Mouse (Mus musculus): ENCODE results near the gene Vash1. TPM values are rescaled to one million over a fixed set of nuclear protein-coding genes. Genes with fewer than 3 reads are reported as not detected.
A peak's percentile ranks its signal among the peaks of the same experiment; 100 is the strongest.

Gene Vash1
- 0.50 and 0.72 TPM in 2 replicates for polyA plus RNA-seq (2012; ENCODE audit: insufficient read depth, insufficient read length, missing spikeins)

- Histone ChIP-seq H3K27ac (ENCODE audit: insufficient read depth, low read depth, low read length) (no peak within 1 kb of the TSS), H3K4me3 (ENCODE audit: insufficient read depth, low read length) (peak within 1 kb of the TSS; percentile 84), H3K4me1 (ENCODE audit: control insufficient read depth, insufficient read depth, low read length) (peaks cover 6% of the 10 kb centered on the region)
- no peak for TF ChIP-seq POLR2A (IDR thresholded peaks at IDR 0.05; ENCODE audit: borderline replicate concordance, low read depth, low read length)
- TF ChIP-seq CTCF (IDR thresholded peaks at IDR 0.05; ENCODE audit: low read depth, low read length): no peak
These were observed at the start of gene Vash1 for GRCm38 (mm10) chr12:86678591-86679545. TSS of gene Vash1 (plus strand) at chr12:86678700.

GRCm38 (mm10) chr12:86628783-86629172, 49.7 kb upstream of the Vash1 start:
- Histone ChIP-seq H3K4me1 (ENCODE audit: control insufficient read depth, insufficient read depth, low read length) (no peaks in the 10 kb centered on the region), H3K27ac (ENCODE audit: insufficient read depth, low read depth, low read length) (no peak overlapping the region), H3K4me3 (ENCODE audit: insufficient read depth, low read length) (no peak overlapping the region)
- no peak for TF ChIP-seq POLR2A (IDR thresholded peaks at IDR 0.05; ENCODE audit: borderline replicate concordance, low read depth, low read length)
- no peak for TF ChIP-seq CTCF (IDR thresholded peaks at IDR 0.05; ENCODE audit: low read depth, low read length)

- no peak for TF ChIP-seq CTCF (IDR thresholded peaks at IDR 0.05; ENCODE audit: low read depth, low read length)
- no peak for TF ChIP-seq POLR2A (IDR thresholded peaks at IDR 0.05; ENCODE audit: borderline replicate concordance, low read depth, low read length)
- no peak overlapping the region for H3K4me3 ChIP-seq (ENCODE audit: insufficient read depth, low read length)
- H3K4me1 ChIP-seq (ENCODE audit: control insufficient read depth, insufficient read depth, low read length): no peaks in the 10 kb centered on the region
- no peak overlapping the region for H3K27ac ChIP-seq (ENCODE audit: insufficient read depth, low read depth, low read length)
These were observed 36.7 kb upstream of the Vash1 start for GRCm38 (mm10) chr12:86641763-86642162.

- H3K27ac ChIP-seq (ENCODE audit: insufficient read depth, low read depth, low read length): no peak overlapping the region
- H3K4me1 ChIP-seq (ENCODE audit: control insufficient read depth, insufficient read depth, low read length): no peaks in the 10 kb centered on the region
- no peak overlapping the region for H3K4me3 ChIP-seq (ENCODE audit: insufficient read depth, low read length)
- no peak for TF ChIP-seq POLR2A (IDR thresholded peaks at IDR 0.05; ENCODE audit: borderline replicate concordance, low read depth, low read length)
- TF ChIP-seq CTCF (IDR thresholded peaks at IDR 0.05; ENCODE audit: low read depth, low read length): no peak
These were observed 33.8 kb upstream of the Vash1 start for GRCm38 (mm10) chr12:86644512-86645273.

GRCm38 (mm10) chr12:86645494-86645893, 33.0 kb upstream of the Vash1 start:
- TF ChIP-seq POLR2A (IDR thresholded peaks at IDR 0.05; ENCODE audit: borderline replicate concordance, low read depth, low read length) (no peak), CTCF (IDR thresholded peaks at IDR 0.05; ENCODE audit: low read depth, low read length) (no peak)
- H3K4me1 ChIP-seq (ENCODE audit: control insufficient read depth, insufficient read depth, low read length): no peaks in the 10 kb centered on the region

DNA sequence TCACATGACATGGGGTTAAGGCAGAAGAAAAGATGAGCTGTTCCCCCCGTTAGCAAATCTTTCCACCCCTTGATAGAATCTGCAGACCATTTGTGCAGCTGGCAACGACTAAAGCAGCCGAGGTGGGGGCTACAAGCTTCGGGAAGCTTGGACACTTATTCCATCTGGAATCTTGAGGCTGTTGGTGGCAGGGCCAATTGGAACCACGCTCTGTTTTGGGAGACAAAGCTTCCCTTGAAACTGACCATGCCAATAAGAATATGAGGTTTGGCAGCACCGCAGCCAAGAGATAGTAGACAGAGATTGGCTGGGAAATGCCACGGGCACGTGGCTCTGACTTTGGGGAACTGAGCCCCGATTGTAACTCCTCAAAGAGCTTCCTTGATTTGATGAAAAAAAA, 31.7 kb upstream of the Vash1 start:
- no peak overlapping the region for H3K4me3 ChIP-seq (ENCODE audit: insufficient read depth, low read length)
- TF ChIP-seq POLR2A (IDR thresholded peaks at IDR 0.05; ENCODE audit: borderline replicate concordance, low read depth, low read length) (no peak), CTCF (IDR thresholded peaks at IDR 0.05; ENCODE audit: low read depth, low read length) (no peak)
- peaks cover 5% of the 10 kb centered on the region for H3K4me1 ChIP-seq (ENCODE audit: control insufficient read depth, insufficient read depth, low read length)
- H3K27ac ChIP-seq (ENCODE audit: insufficient read depth, low read depth, low read length): no peak overlapping the region

More at GRCm38 (mm10) chr12:86645494-86645893, 33.0 kb upstream of the Vash1 start:
- Histone ChIP-seq H3K27ac (ENCODE audit: insufficient read depth, low read depth, low read length) (no peak overlapping the region), H3K4me3 (ENCODE audit: insufficient read depth, low read length) (no peak overlapping the region)

DNA sequence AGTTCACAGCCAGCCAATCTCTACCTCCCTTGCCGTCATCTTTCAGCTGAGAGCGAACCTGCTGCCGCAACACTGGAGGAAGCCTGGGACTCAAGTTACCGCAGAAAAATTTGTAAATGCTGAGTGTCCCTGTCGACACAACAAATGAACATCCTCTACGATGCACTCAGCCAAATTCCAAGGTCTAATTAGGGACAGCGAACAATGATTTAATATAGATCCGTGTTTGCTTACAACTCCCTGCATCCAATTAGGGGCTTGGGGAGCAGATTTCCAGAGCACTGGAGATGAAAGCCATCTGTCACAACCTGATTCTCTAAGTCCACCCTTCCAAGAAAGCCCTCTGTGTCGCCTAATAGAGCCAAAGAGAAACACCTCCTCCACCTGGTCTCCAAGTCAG, 31.2 kb upstream of the Vash1 start:
- TF ChIP-seq POLR2A (IDR thresholded peaks at IDR 0.05; ENCODE audit: borderline replicate concordance, low read depth, low read length) (no peak), CTCF (IDR thresholded peaks at IDR 0.05; ENCODE audit: low read depth, low read length) (no peak)
- no peak overlapping the region for H3K4me3 ChIP-seq (ENCODE audit: insufficient read depth, low read length)
- H3K27ac ChIP-seq (ENCODE audit: insufficient read depth, low read depth, low read length): no peak overlapping the region
- peaks cover 10% of the 10 kb centered on the region for H3K4me1 ChIP-seq (ENCODE audit: control insufficient read depth, insufficient read depth, low read length)

DNA sequence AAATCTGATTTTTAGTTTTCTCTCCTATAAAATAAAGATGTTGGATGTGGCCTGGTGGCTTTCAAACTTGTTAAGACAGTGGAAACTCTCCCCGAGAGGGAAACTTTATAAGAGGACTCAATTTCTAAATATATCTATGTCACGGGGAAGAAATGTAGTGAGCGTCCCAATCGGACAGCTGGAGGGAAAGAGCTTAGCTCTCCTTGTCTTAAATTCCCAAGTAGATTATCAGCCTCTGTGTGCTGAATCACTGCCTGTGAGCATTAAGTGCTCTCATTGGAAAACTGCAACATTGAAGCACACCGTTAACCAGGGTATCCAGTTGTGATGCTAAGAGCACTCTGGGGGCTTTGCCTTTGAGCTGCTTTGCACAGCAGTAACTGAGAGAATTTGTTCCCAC, 30.8 kb upstream of the Vash1 start:
- no peak for TF ChIP-seq POLR2A (IDR thresholded peaks at IDR 0.05; ENCODE audit: borderline replicate concordance, low read depth, low read length)
- TF ChIP-seq CTCF (IDR thresholded peaks at IDR 0.05; ENCODE audit: low read depth, low read length): no peak
- H3K4me1 ChIP-seq (ENCODE audit: control insufficient read depth, insufficient read depth, low read length): peaks cover 10% of the 10 kb centered on the region
- no peak overlapping the region for H3K4me3 ChIP-seq (ENCODE audit: insufficient read depth, low read length)
- no peak overlapping the region for H3K27ac ChIP-seq (ENCODE audit: insufficient read depth, low read depth, low read length)

GRCm38 (mm10) chr12:86648489-86648888, 30.0 kb upstream of the Vash1 start:
- Histone ChIP-seq H3K4me3 (ENCODE audit: insufficient read depth, low read length) (no peak overlapping the region), H3K27ac (ENCODE audit: insufficient read depth, low read depth, low read length) (no peak overlapping the region)
- TF ChIP-seq CTCF (IDR thresholded peaks at IDR 0.05; ENCODE audit: low read depth, low read length) (no peak), POLR2A (IDR thresholded peaks at IDR 0.05; ENCODE audit: borderline replicate concordance, low read depth, low read length) (no peak)

More at GRCm38 (mm10) chr12:86648489-86648888, 30.0 kb upstream of the Vash1 start:
- peaks cover 10% of the 10 kb centered on the region for H3K4me1 ChIP-seq (ENCODE audit: control insufficient read depth, insufficient read depth, low read length)

Measured in bone marrow macrophage, adult 2 months (primary cell).